Mouse (Mus musculus) kidney, adult 10 weeks (tissue): ENCODE data around the gene Prkaca. TPM values are rescaled to one million over a fixed set of nuclear protein-coding genes. Genes with fewer than 3 reads are reported as not detected.

Source experiments
- polyA plus RNA-seq: library from polyadenylated mRNA; stranded (reverse); fragments of 350-450 nt; fragmentation: Illumina TruSeq; extraction: RNeasy Lipid Tissue Mini Kit (QIAGEN cat#74804); gene quantifications from one replicate; pipeline ENCODE4 v1.2.3, GENCODE M21; 2014; ENCODE audit warnings: low read depth, low replicate concordance

Gene Prkaca
- polyA plus RNA-seq, result 18.3 TPM

DNA sequence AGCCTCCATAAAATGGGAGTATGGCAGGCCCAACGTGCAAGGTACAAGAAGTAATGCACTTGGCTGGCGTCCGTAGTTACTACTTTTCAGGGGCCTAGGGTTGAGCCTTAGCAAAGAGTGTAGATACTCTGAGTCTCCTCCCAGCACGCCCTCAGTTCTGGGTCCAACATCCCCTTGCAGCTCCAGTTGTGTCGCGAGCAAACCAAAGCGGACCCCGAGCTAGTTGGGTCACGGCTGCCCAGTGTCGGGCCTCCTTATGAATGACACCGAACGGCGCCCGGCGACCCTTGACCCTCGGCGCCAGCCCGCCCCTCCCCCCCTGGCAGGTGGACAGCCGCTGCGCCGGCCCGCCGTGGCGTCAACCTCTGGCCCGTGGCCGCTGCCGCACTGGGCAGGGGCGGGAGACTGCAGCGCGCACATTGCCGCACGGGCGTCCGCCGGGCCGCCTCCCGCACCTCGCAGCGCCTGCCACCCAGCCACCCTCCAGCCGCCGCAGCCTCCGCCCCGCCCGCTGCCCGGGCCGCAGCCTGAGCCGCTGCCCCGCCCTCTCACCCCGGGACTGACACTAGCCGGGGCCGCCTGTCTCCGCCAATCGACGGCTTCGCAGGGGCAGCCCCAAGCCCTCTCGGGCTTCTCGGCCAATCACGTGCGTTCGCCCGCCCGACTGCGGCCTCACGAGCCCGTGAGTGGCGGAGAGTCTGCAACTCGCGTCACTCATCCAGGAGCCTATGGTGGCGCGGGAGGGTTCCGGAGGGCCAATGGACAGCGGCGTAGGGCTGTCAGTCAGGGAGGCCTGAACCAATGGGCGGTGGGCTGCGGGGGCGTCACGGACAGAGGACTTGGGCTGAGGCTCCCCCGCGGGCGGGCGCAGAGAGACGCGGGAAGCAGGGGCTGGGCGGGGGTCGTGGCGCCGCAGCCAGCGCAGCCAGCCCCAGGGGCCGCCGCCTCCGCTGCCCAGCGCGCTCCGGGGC lies at the start of gene Prkaca:
Prkaca (plus strand) TSS at position 844 of the 971 bp plus-strand sequence.

GRCm38 (mm10) chr8:83955106-83955957 lies 17.5 kb upstream of the Prkaca start, which contains the start of the genes Gm10644 and Asf1b:
TSS of gene Gm10644 (minus strand) at chr8:83955205.
TSS of gene Asf1b (plus strand) at chr8:83955507.

DNA sequence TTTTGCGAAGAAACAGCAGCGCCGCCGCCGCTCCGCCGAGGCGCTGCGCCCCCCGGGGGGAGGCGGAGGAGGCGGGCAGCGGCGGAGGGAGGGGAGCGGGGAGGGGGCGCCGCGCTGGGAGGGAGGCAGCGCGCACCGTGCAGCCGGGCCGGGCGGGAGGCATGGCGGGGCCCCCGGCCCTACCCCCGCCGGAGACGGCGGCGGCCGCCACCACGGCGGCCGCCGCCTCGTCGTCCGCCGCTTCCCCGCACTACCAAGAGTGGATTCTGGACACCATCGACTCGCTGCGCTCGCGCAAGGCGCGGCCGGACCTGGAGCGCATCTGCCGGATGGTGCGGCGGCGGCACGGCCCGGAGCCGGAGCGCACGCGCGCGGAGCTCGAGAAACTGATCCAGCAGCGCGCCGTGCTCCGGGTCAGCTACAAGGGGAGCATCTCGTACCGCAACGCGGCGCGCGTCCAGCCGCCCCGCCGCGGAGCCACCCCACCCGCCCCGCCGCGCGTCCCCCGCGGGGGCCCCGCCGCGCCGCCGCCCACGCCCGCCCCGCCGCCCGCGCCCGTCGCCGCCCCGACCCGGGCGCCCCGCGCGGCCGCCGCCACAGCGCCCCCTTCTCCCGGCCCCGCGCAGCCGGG lies 24.8 kb downstream of the Prkaca start, which contains the start of gene Samd1:
Samd1 (plus strand) TSS at position 162 of the 631 bp plus-strand sequence.

GRCm38 (mm10) chr8:84001281-84002000 lies 28.6 kb downstream of the Prkaca start, which contains the start of gene 1700067K01Rik:
TSS of gene 1700067K01Rik (plus strand) at chr8:84001502.

DNA sequence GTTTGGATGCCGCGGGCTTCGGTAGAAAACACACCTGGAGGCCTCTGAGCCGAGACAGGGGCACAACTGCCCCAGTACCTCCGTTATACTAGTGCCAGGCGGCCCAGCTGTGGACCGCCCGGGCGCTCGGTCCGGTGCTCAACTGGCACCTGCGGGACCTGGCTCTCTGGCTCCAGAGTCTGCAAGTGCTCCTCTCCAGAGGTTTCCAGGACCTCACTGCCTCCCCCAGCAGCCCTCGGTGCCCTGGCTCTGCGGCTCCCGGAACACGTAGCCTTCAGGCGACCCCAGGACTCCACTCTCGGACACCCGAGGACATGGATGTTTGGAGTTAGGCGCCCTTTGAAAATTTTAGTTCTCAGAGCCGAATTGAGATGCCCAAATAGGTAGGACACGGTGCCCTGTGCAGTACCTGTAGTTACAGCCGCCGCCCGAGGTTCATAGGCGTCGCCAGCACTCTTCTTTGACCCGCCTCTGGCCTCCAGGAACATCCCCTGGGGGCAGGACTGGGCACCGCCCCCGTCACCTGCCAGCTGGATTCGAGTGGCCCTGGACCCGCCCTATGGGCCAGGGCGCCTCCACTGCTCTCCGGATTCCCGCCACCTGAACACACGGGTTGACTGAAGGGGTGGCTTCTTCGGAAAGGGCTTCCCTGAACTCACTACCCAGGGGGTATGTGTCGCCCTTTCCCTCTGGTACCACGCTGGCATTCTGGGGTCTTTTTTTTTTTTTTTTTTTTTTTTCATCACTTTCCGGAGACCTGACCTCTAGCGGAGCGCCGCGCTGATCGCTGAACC lies 39.1 kb downstream of the Prkaca start, which contains the start of gene 2210011C24Rik:
2210011C24Rik (minus strand) TSS at position 467 of the 794 bp plus-strand sequence.

GRCm38 (mm10) chr8:84021096-84021495 lies 48.3 kb downstream of the Prkaca start, which contains the start of gene Palm3:
TSS of gene Palm3 (plus strand) at chr8:84021471.

DNA sequence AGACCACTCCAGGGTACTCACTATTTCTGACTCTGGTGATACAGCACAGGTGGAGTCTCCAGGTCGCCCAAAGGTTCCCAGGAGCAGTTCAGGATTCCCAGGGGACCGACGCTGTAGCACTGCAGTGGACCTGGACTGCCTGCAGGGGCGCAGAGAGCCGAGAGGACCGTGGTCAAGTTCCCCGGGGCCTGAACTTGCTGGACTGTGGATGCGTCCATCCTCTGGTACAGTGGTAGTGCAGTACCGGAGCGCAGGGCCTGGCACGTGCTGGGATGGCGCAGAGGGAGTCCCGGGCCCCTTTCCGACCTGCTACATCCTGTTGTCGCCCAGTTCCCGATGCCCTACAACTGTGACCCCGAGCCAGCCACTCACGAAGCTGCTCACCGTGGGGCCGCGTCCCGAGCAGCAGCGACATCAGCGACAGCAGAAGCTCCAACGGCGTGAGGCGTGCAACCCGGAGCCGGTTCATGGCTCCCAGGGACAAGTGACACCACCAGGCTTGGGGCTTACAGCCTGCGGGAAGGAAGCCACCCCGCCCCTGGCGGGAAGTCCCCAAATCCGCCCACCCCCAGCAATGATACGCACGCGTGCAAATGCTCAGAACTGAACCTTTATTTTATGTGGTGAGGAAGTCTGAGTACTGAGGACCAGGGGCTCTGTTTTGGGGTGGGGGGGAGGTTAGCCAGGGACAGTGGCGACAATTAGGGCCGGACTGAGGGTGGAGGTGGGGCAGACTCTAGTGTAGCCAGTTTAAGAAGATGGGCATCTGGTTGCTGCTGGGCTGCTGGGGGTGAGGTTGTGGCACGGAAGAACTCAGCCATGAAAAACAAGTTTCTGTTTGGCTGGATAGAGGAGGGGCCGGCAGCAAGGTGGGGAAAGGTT lies 69.5 kb downstream of the Prkaca start, which contains the start of gene Il27ra:
Il27ra (minus strand) TSS at position 524 of the 882 bp plus-strand sequence.

GRCm38 (mm10) chr8:84044900-84045299 lies 72.1 kb downstream of the Prkaca start, which contains the start of gene Rln3:
TSS of gene Rln3 (minus strand) at chr8:84045000.

Other genes starting within 250 kb of the Prkaca start
- gene Adgre5, start 231.7 kb upstream of the Prkaca start, polyA plus RNA-seq, result 4.5 TPM
- 1.1 TPM for gene Adgrl1, start 72.9 kb upstream of the Prkaca start, polyA plus RNA-seq
- gene Gm10644, start 17.8 kb upstream of the Prkaca start, polyA plus RNA-seq, result 0.36 TPM
- 0.65 TPM for gene Asf1b, start 17.5 kb upstream of the Prkaca start, polyA plus RNA-seq
- 2.6 TPM for gene Samd1, start 24.7 kb downstream of the Prkaca start, polyA plus RNA-seq
- not detected for gene 1700067K01Rik, start 28.5 kb downstream of the Prkaca start, polyA plus RNA-seq
- 17.9 TPM for gene 2210011C24Rik, start 39.2 kb downstream of the Prkaca start, polyA plus RNA-seq
- 8.4 TPM for gene Palm3, start 48.5 kb downstream of the Prkaca start, polyA plus RNA-seq
- not detected for gene Il27ra, start 69.6 kb downstream of the Prkaca start, polyA plus RNA-seq
- gene Rln3, start 72.0 kb downstream of the Prkaca start, polyA plus RNA-seq, result not detected
- 3.2 TPM for gene Gm10643, start 92.1 kb downstream of the Prkaca start, polyA plus RNA-seq
- 0.89 TPM for gene Rfx1, start 93.8 kb downstream of the Prkaca start, polyA plus RNA-seq
- gene Dcaf15, start 131.8 kb downstream of the Prkaca start, polyA plus RNA-seq, result 1.6 TPM
- gene Podnl1, start 153.0 kb downstream of the Prkaca start, polyA plus RNA-seq, result not detected
- gene Cc2d1a, start 174.9 kb downstream of the Prkaca start, polyA plus RNA-seq, result 0.24 TPM
- gene 4930432K21Rik, start 175.0 kb downstream of the Prkaca start, polyA plus RNA-seq, result not detected
- not detected for gene Nanos3, start 212.2 kb downstream of the Prkaca start, polyA plus RNA-seq